Mouse (Mus musculus) bone marrow macrophage, adult 2 months (primary cell): ENCODE data around the gene Ntf3.

Experiments
- CTCF ChIP-seq: IDR thresholded peaks from 2 replicates; pipeline ENCODE4 v1.5.1; 2012; ENCODE audit warnings: low read depth, mild to moderate bottlenecking, low read length, moderate library complexity
- POLR2A ChIP-seq: IDR thresholded peaks from 2 replicates; pipeline ENCODE4 v1.6.1; 2012; ENCODE audit warnings: mild to moderate bottlenecking, low read depth, low read length, borderline replicate concordance

- TF ChIP-seq CTCF = no peak
- TF ChIP-seq POLR2A = no peak
These were observed 46.6 kb upstream of the Ntf3 start for GRCm38 (mm10) chr6:126213330-126213729.
